Mouse (Mus musculus): ENCODE data around the gene Gm15093.
"Not testable (repeated sequence)": the region's sequence is repeated elsewhere in the genome, so short reads cannot be mapped to it uniquely, and the experiment has no call there.

Gene Gm15093

GRCm38 (mm10) chrX:149272077-149272476, at the start of gene Gm15093:
Gm15093 (plus strand) TSS chrX:149272377.
- DNase-seq (ENCODE audit: low spot score in 2 of 2), result not testable (repeated sequence)

Measured in right cerebral cortex, postnatal 10 days (tissue).